Mouse (Mus musculus): Measurements from ENCODE around the gene Eva1b. TPM values are rescaled to one million over a fixed set of nuclear protein-coding genes. Genes with fewer than 3 reads are reported as not detected.

Eva1b gene
- polyA plus RNA-seq, 1 experiment: 68.8 TPM

DNA sequence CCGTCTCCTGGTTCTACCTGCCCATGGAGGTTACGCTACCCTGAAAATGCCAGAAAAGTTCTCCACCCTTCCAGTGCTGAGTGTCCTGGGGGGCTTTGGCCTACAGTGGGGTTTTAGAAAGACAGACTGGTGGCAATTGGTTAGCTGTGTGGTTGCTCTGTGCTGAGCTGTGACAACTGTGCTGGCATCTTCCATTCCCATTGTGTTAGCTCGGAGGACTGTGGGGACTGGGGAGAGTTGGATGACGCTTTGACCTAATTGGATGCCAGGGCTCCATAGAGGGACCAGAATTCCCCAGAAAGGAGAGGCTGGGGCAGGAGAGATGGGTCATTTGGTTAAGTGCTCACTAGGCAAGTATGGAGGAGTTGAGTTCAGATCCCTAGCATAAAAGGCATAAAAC lies 13.3 kb upstream of the Eva1b start:
- 93% methylated on average over 4 of the region's 4 CpGs for WGBS
- H3K27me3 ChIP-seq (replicated peaks; ENCODE audit: control insufficient read depth, insufficient read depth, low read length): no peaks in the 10 kb centered on the region
- no peak overlapping the region for H3K4me3 ChIP-seq (ENCODE audit: insufficient read depth, low read depth, low read length)
- H3K27ac ChIP-seq (ENCODE audit: insufficient read depth, low read depth, low read length): no peak overlapping the region
- TF ChIP-seq POLR2A (IDR thresholded peaks at IDR 0.05; ENCODE audit: low read depth, low read length) (no peak), CTCF (conservative IDR thresholded peaks at IDR 0.05; ENCODE audit: insufficient read depth, insufficient read length, low read depth, low read length) (no peak)
- no peak for DNase-seq
- H3K4me1 ChIP-seq (ENCODE audit: control insufficient read depth, insufficient read depth, low read length): no peaks in the 10 kb centered on the region; the same call in 1 of the 2 replicates
- peaks cover 3% of the 10 kb centered on the region; the same call in 1 of the 2 replicates for H3K36me3 ChIP-seq (ENCODE audit: control insufficient read depth, insufficient read depth, low read length)

GRCm38 (mm10) chr4:126134639-126135038 lies 12.9 kb upstream of the Eva1b start:
- no peak for DNase-seq
- Histone ChIP-seq H3K27me3 (replicated peaks; ENCODE audit: control insufficient read depth, insufficient read depth, low read length) (no peaks in the 10 kb centered on the region), H3K4me1 (ENCODE audit: control insufficient read depth, insufficient read depth, low read length) (no peaks in the 10 kb centered on the region; the same call in 1 of the 2 replicates), H3K36me3 (ENCODE audit: control insufficient read depth, insufficient read depth, low read length) (peaks cover 3% of the 10 kb centered on the region; the same call in 1 of the 2 replicates), H3K4me3 (ENCODE audit: insufficient read depth, low read depth, low read length) (no peak overlapping the region), H3K27ac (ENCODE audit: insufficient read depth, low read depth, low read length) (no peak overlapping the region)
- 79% methylated on average over 4 of the region's 4 CpGs for WGBS
- no peak for TF ChIP-seq POLR2A (IDR thresholded peaks at IDR 0.05; ENCODE audit: low read depth, low read length)
- no peak for TF ChIP-seq CTCF (conservative IDR thresholded peaks at IDR 0.05; ENCODE audit: insufficient read depth, insufficient read length, low read depth, low read length)

DNA sequence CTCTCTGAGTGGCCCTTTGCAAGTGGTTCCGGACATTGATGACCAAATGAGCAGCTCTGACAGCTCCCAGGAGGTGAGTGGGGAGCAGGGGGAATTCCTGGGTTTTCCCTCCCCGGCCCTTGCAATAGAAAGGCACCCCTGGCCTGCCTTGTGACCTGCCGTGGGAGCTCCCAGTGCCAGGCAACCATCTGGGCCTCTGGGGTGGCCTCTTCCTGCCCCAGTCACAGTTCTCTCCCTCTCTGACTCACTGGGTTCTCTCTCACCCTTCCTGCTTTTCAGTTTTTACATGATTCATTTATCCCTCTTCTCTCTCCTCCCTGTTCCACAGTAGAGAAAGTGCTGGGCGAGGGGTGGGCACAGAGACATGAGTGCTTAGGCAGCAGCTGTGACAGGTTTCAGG lies 9.8 kb upstream of the Eva1b start:
- Histone ChIP-seq H3K27ac (ENCODE audit: insufficient read depth, low read depth, low read length) (no peak overlapping the region), H3K4me3 (ENCODE audit: insufficient read depth, low read depth, low read length) (no peak overlapping the region), H3K27me3 (replicated peaks; ENCODE audit: control insufficient read depth, insufficient read depth, low read length) (no peaks in the 10 kb centered on the region), H3K36me3 (ENCODE audit: control insufficient read depth, insufficient read depth, low read length) (peaks cover 2% of the 10 kb centered on the region; the same call in 1 of the 2 replicates), H3K4me1 (ENCODE audit: control insufficient read depth, insufficient read depth, low read length) (no peaks in the 10 kb centered on the region)
- TF ChIP-seq CTCF (conservative IDR thresholded peaks at IDR 0.05; ENCODE audit: insufficient read depth, insufficient read length, low read depth, low read length): no peak
- TF ChIP-seq POLR2A (IDR thresholded peaks at IDR 0.05; ENCODE audit: low read depth, low read length): no peak
- WGBS: 69% methylated on average over 4 of the region's 4 CpGs
- no peak for DNase-seq

- H3K36me3 ChIP-seq (ENCODE audit: control insufficient read depth, insufficient read depth, low read length): peaks cover 2% of the 10 kb centered on the region; the same call in 1 of the 2 replicates
- H3K4me1 ChIP-seq (ENCODE audit: control insufficient read depth, insufficient read depth, low read length): 0 out of 2 replicates have a peak, but pooled peaks cover 6% of the 10 kb centered on the region
- H3K4me3 ChIP-seq (ENCODE audit: insufficient read depth, low read depth, low read length): no peak overlapping the region
- H3K27me3 ChIP-seq (replicated peaks; ENCODE audit: control insufficient read depth, insufficient read depth, low read length): no peaks in the 10 kb centered on the region
- peak; percentile 65 for DNase-seq
- H3K27ac ChIP-seq (ENCODE audit: insufficient read depth, low read depth, low read length): peak overlapping the region; percentile 55; the same call in 1 of the 2 replicates
- TF ChIP-seq POLR2A (IDR thresholded peaks at IDR 0.05; ENCODE audit: low read depth, low read length) (no peak), CTCF (conservative IDR thresholded peaks at IDR 0.05; ENCODE audit: insufficient read depth, insufficient read length, low read depth, low read length) (no peak)
- WGBS: 62% methylated on average over 5 of the region's 5 CpGs
Observed at GRCm38 (mm10) chr4:126141021-126141420, 6.5 kb upstream of the Eva1b start.

DNA sequence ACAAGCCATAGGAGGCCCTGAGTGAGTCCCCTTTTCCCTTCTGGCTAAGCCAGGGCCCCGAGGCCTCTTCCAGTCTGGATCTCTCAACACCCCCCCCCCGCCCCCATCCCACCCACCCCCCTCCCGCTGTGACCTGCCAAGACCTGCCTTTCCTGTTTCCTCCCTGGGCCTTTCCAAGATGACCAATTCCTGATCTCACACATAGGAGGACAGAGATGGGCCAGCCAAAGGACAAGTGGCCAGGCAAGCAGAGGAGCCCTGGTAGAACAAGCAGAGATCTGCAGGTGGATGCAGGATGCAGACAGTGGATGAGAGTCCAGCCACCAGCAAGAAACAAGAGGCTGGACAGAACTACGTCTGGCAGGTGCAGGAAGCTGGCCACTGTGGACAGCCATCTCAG lies 2.1 kb upstream of the Eva1b start:
- whole genome bisulfite sequencing: 46% methylated on average over 4 of the region's 4 CpGs
- H3K4me1 ChIP-seq (ENCODE audit: control insufficient read depth, insufficient read depth, low read length): 0 out of 2 replicates have a peak, but pooled peaks cover 11% of the 10 kb centered on the region
- no peak overlapping the region for H3K4me3 ChIP-seq (ENCODE audit: insufficient read depth, low read depth, low read length)
- DNase-seq: peak; percentile 74
- TF ChIP-seq POLR2A (IDR thresholded peaks at IDR 0.05; ENCODE audit: low read depth, low read length) (no peak), CTCF (conservative IDR thresholded peaks at IDR 0.05; ENCODE audit: insufficient read depth, insufficient read length, low read depth, low read length) (no peak)
- H3K27me3 ChIP-seq (replicated peaks; ENCODE audit: control insufficient read depth, insufficient read depth, low read length): no peaks in the 10 kb centered on the region
- H3K27ac ChIP-seq (ENCODE audit: insufficient read depth, low read depth, low read length): peak overlapping the region; percentile 58
- no peaks in the 10 kb centered on the region; the same call in 1 of the 2 replicates for H3K36me3 ChIP-seq (ENCODE audit: control insufficient read depth, insufficient read depth, low read length)

DNA sequence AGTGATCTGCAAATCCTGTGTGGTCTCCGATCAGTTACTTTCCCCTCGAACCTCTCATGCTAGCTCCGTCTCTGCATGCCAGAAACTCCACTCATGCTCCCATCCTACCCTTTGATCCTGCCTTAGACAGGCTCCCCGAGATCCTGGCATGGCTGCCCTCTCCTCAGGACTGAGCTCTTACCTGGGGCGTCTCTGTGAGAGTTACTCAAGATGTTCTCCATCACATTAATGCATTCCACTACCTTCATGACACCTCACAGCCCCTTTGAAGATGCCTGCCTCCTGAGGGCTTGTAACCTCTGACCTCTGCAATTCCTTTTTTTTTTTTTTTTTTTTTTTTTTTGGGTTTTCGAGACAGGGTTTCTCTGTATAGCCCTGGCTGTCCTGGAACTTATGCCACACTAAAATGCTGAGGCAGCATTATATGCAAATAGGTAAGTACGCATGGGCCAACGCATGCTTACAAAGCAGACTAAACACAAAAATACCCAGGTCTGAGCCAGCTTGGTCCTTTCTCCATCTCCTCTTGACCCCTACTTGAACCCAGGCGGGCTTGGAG lies 491 bp upstream of the Eva1b start:
- Histone ChIP-seq H3K36me3 (ENCODE audit: control insufficient read depth, insufficient read depth, low read length) (no peaks in the 10 kb centered on the region; the same call in 1 of the 2 replicates), H3K4me1 (ENCODE audit: control insufficient read depth, insufficient read depth, low read length) (peaks cover 17% of the 10 kb centered on the region; the same call in 1 of the 2 replicates), H3K4me3 (ENCODE audit: insufficient read depth, low read depth, low read length) (no peak overlapping the region), H3K27ac (ENCODE audit: insufficient read depth, low read depth, low read length) (peak overlapping the region; percentile 91), H3K27me3 (replicated peaks; ENCODE audit: control insufficient read depth, insufficient read depth, low read length) (no peaks in the 10 kb centered on the region)
- WGBS: 39% methylated on average over 9 of the region's 9 CpGs
- DNase-seq: no peak
- no peak for TF ChIP-seq POLR2A (IDR thresholded peaks at IDR 0.05; ENCODE audit: low read depth, low read length)

DNA sequence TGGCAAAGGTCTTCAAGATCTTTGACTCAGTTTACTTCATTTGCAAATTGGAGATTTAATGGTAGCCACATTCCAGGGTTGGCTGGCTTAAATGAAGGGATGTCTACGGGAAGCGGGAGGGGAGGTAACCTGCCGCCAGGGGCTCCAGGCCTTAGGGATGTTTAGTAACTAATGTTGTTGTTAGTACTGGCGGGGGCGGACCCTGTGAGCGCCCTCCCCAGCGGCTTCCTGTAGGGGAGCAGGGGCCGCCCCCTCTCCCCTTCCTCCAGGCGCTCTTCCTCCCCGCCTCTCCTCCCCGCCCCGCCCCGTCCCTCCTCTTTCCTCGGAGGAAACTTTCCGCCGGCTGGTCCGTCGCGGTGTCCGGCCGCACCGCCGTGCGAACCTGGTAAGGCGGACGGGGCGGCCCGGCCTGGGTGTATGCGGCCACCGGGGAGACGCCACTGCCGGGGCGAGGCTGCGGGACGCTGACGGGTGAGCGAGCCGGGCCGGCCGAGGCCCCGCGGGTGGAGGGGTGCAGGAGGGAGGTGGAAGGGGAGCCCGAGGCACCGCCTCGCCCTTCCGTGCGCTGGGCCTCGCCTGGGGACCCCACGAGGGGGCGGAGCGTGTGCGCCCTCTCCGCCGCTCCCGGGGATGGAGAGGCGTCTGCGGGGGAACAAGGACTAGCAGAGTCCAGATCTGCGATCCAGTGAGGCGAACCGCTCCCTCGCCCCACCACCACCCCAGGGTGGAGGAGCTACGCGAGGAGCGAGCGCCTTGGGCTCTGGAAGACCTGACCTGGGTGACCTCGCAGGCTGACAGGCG lies 817 bp downstream of the Eva1b start:
- Histone ChIP-seq H3K4me3 (ENCODE audit: insufficient read depth, low read depth, low read length) (peak overlapping the region; percentile 78), H3K36me3 (ENCODE audit: control insufficient read depth, insufficient read depth, low read length) (no peaks in the 10 kb centered on the region; the same call in 1 of the 2 replicates), H3K4me1 (ENCODE audit: control insufficient read depth, insufficient read depth, low read length) (peaks cover 17% of the 10 kb centered on the region; the same call in 1 of the 2 replicates), H3K27me3 (replicated peaks; ENCODE audit: control insufficient read depth, insufficient read depth, low read length) (no peaks in the 10 kb centered on the region), H3K27ac (ENCODE audit: insufficient read depth, low read depth, low read length) (peak overlapping the region; percentile 92)
- no peak for TF ChIP-seq POLR2A (IDR thresholded peaks at IDR 0.05; ENCODE audit: low read depth, low read length)
- 0 out of 2 replicates have a peak, but pooled peaks have one; percentile 9 for TF ChIP-seq CTCF (conservative IDR thresholded peaks at IDR 0.05; ENCODE audit: insufficient read depth, insufficient read length, low read depth, low read length)
- WGBS: under 1% methylated on average over 66 of the region's 67 CpGs
- DNase-seq: peak; percentile 87
